Mouse (Mus musculus) MN1 (cell line): ENCODE data around the gene Fam102a.
A peak's percentile ranks its signal among the peaks of the same experiment; 100 is the strongest.

Experiments
- DNase-seq: peaks from one replicate; pipeline ENCODE4 v3.0.0-alpha.2; 2016; ENCODE audit warnings: low spot score

Gene Fam102a

GRCm38 (mm10) chr2:32608778-32609435, 73.8 kb downstream of the Fam102a start:
- DNase-seq = no peak

GRCm38 (mm10) chr2:32610610-32611229, 75.6 kb downstream of the Fam102a start:
- no peak for DNase-seq

DNA sequence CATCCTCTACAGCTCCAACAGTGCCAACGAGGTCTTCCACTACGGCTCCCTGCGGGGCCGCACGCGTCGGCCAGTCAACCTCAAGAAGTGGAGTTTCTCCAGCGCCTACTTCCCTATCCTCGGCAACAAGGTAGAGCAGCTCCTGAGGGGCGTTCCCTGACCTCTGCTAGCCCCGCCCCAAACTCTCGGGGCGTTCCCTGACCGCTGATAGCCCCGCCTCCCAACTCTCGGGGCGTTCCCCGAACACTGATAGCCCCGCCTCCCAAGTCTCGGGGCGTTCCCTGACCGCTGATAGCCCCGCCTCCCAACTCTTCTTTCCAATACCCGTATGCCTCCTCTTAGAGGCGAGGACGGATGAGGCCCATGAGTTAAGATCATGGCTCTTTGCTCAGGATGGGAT, 77.1 kb downstream of the Fam102a start:
- no peak for DNase-seq

GRCm38 (mm10) chr2:32617109-32617508, 82.0 kb downstream of the Fam102a start:
- DNase-seq = no peak

- no peak for DNase-seq
These were observed 82.5 kb downstream of the Fam102a start for GRCm38 (mm10) chr2:32617601-32618000.

GRCm38 (mm10) chr2:32618051-32618450, 82.9 kb downstream of the Fam102a start:
- peak; percentile 72 for DNase-seq
